Mouse (Mus musculus) limb, embryonic 13.5 days (tissue): ENCODE measurements around the gene Sgms1. TPM values are rescaled to one million over a fixed set of nuclear protein-coding genes. Genes with fewer than 3 reads are reported as not detected.
A peak's percentile ranks its signal among the peaks of the same experiment; 100 is the strongest.

Experiments
- ATAC-seq: fragments of 200-750 bp; cut with Nextera tagmentation; 2 replicates; pipeline ENCODE4 v1.8.0; 2017; ENCODE audit warnings: low read depth, moderate number of reproducible peaks, moderate TSS enrichment; ENCODE audit not compliant: low FRiP score
- H3K27ac ChIP-seq: fragments of 300-500 bp; sonication (generic); 2 replicates; pipeline ENCODE4 v1.5.1; 2015; ENCODE audit warnings: inconsistent platforms, mild to moderate bottlenecking, moderate library complexity
- H3K27me3 ChIP-seq: fragments of 300-500 bp; sonication (generic); 2 replicates; pipeline ENCODE4 v1.6.1; 2015; ENCODE audit warnings: mild to moderate bottlenecking, inconsistent platforms
- H3K36me3 ChIP-seq: fragments of 300-500 bp; sonication (generic); 2 replicates; pipeline ENCODE4 v1.6.1; 2015; ENCODE audit warnings: inconsistent platforms, mild to moderate bottlenecking, moderate library complexity
- H3K4me1 ChIP-seq: fragments of 300-500 bp; sonication (generic); 2 replicates; pipeline ENCODE4 v1.6.1; 2015; ENCODE audit warnings: inconsistent platforms
- H3K4me2 ChIP-seq: fragments of 300-500 bp; sonication (generic); replicated peaks from 2 replicates; pipeline ENCODE4 v1.6.1; 2015; ENCODE audit warnings: inconsistent platforms, mild to moderate bottlenecking, moderate library complexity
- H3K4me3 ChIP-seq: fragments of 300-500 bp; sonication (generic); 2 replicates; pipeline ENCODE4 v1.5.1; 2015; ENCODE audit warnings: moderate library complexity, mild to moderate bottlenecking, inconsistent platforms
- H3K9ac ChIP-seq: fragments of 300-500 bp; sonication (generic); 2 replicates; pipeline ENCODE4 v1.6.1; 2015; ENCODE audit warnings: mild to moderate bottlenecking, inconsistent platforms
- H3K9me3 ChIP-seq: fragments of 300-500 bp; sonication (generic); 2 replicates; pipeline ENCODE4 v1.6.1; 2016; ENCODE audit warnings: inconsistent platforms
- WGBS: fragments of 180-500 bp; shearing (Covaris S2); methylation state at CpG from one replicate; pipeline ENCODE4 v1.1.7; 2015; 5-methylcytosine and 5-hydroxymethylcytosine counted together
- polyA plus RNA-seq: library from polyadenylated mRNA; unstranded; fragments of >200 nt; fragmentation: Nextera tagmentation; extraction: Ambion mirVana; gene quantifications from 2 replicates; pipeline ENCODE4 v1.2.1, GENCODE M21; 2015

Sgms1 gene
- polyA plus RNA-seq, 1 experiment from 2014 or later: 31.2 TPM

- Histone ChIP-seq H3K4me2 (no peak overlapping the region), H3K9me3 (no peaks in the 10 kb centered on the region), H3K9ac (no peak overlapping the region), H3K27me3 (no peaks in the 10 kb centered on the region), H3K27ac (no peak overlapping the region), H3K4me3 (no peak overlapping the region), H3K36me3 (peaks cover 8% of the 10 kb centered on the region), H3K4me1 (no peaks in the 10 kb centered on the region)
- WGBS: 92% methylated on average over 11 of the region's 11 CpGs
- no peak for ATAC-seq
These were observed 167.4 kb downstream of the Sgms1 start for GRCm38 (mm10) chr19:32222083-32222482.

GRCm38 (mm10) chr19:32220991-32221390, 168.5 kb downstream of the Sgms1 start:
- Histone ChIP-seq H3K27ac (no peak overlapping the region), H3K9ac (no peak overlapping the region), H3K4me2 (no peak overlapping the region), H3K4me3 (no peak overlapping the region), H3K36me3 (peaks cover 8% of the 10 kb centered on the region), H3K4me1 (no peaks in the 10 kb centered on the region), H3K9me3 (no peaks in the 10 kb centered on the region), H3K27me3 (no peaks in the 10 kb centered on the region)
- ATAC-seq: no peak
- WGBS: 74% methylated on average over 2 of the region's 2 CpGs

GRCm38 (mm10) chr19:32216710-32217109, 172.8 kb downstream of the Sgms1 start:
- no peak overlapping the region for H3K4me3 ChIP-seq
- no peak overlapping the region for H3K4me2 ChIP-seq
- H3K27me3 ChIP-seq: no peaks in the 10 kb centered on the region
- 0 out of 2 replicates have a peak, but pooled peaks cover under 1% of the 10 kb centered on the region for H3K36me3 ChIP-seq
- H3K9me3 ChIP-seq: no peaks in the 10 kb centered on the region
- H3K4me1 ChIP-seq: no peaks in the 10 kb centered on the region
- H3K9ac ChIP-seq: no peak overlapping the region
- WGBS: 87% methylated on average over 2 of the region's 2 CpGs
- H3K27ac ChIP-seq: no peak overlapping the region
- ATAC-seq: no peak

DNA sequence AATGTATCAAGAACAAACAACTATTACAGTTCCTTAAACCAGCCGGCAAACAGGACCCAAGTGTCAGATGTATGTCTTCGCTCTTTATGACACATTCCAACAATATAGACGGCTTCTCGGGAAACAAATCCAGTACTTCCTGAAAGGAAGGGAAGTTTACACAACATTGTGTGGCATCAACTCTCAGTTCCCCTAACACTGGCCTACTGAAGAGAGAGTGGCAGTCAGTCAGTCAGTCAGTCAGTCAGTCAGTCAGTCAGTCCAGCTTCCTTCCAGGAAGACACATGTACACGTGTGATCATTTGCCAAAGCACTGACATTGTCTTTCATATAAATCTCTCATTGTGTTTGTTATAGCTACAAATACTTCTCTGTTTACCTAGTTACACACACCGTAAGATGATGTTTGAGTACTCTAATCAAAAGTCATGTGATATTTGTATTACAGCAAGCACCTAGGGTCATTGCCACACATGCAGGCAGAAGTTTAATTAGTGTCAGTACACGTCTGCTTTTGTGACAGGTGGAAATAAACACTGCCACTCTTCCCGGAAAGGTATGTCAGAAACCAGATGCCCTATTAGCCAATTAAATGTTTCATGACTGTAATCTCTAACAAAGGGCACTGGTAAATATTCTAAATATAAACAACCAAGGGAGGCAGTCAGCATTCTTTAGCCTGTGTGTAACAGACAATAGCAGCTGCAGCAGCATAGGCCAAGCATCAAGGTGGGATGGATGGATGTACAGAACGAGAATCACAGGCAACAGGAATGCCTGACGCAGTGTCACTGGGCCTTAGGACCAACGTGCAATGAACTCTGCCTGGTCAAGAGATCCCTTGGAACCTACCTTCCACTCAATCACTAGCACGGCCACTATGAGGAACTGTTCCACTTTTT, 174.4 kb downstream of the Sgms1 start:
- H3K4me2 ChIP-seq: no peak overlapping the region
- no peaks in the 10 kb centered on the region for H3K36me3 ChIP-seq
- peaks cover 6% of the 10 kb centered on the region for H3K4me1 ChIP-seq
- H3K27ac ChIP-seq: no peak overlapping the region
- no peaks in the 10 kb centered on the region for H3K9me3 ChIP-seq
- 71% methylated on average over 12 of the region's 12 CpGs for WGBS
- ATAC-seq: no peak
- no peak overlapping the region for H3K9ac ChIP-seq
- no peak overlapping the region for H3K4me3 ChIP-seq
- H3K27me3 ChIP-seq: no peaks in the 10 kb centered on the region

- Histone ChIP-seq H3K4me3 (no peak overlapping the region), H3K4me2 (no peak overlapping the region), H3K9ac (no peak overlapping the region), H3K27me3 (no peaks in the 10 kb centered on the region), H3K9me3 (no peaks in the 10 kb centered on the region), H3K36me3 (no peaks in the 10 kb centered on the region), H3K27ac (no peak overlapping the region), H3K4me1 (peaks cover 12% of the 10 kb centered on the region)
- WGBS: 80% methylated on average over 3 of the region's 3 CpGs
- ATAC-seq: no peak
These were observed 175.9 kb downstream of the Sgms1 start for GRCm38 (mm10) chr19:32213577-32213976.

DNA sequence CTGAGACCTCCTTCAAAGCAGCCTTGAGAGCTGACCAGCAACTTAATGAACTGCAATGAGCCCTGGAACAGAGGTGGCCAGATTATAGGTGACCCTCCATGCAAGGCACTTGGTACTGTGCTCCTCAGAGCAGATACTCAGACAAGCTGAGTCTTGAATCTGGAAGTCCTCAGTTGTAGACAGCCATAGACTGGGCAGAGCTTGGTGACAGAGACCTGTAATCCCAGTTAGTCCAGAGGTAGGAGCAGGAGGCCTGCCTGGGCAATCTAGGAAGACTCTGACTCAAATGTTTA, 178.3 kb downstream of the Sgms1 start:
- Histone ChIP-seq H3K27me3 (no peaks in the 10 kb centered on the region), H3K9me3 (no peaks in the 10 kb centered on the region), H3K9ac (peak overlapping the region; percentile 48), H3K4me3 (peak overlapping the region; percentile 58), H3K27ac (peak overlapping the region; percentile 83), H3K36me3 (no peaks in the 10 kb centered on the region), H3K4me1 (peaks cover 12% of the 10 kb centered on the region), H3K4me2 (peak overlapping the region; percentile 86)
- peak; percentile 60 for ATAC-seq

- ATAC-seq: peak; percentile 99
- Histone ChIP-seq H3K4me3 (peak overlapping the region; percentile 58), H3K27ac (peak overlapping the region; percentile 83), H3K4me1 (peaks cover 12% of the 10 kb centered on the region), H3K9ac (peak overlapping the region; percentile 68), H3K36me3 (no peaks in the 10 kb centered on the region), H3K4me2 (peak overlapping the region; percentile 86), H3K9me3 (no peaks in the 10 kb centered on the region), H3K27me3 (no peaks in the 10 kb centered on the region)
- WGBS: 1% methylated on average over 34 of the region's 34 CpGs
These were observed 178.8 kb downstream of the Sgms1 start for GRCm38 (mm10) chr19:32210450-32211292.

DNA sequence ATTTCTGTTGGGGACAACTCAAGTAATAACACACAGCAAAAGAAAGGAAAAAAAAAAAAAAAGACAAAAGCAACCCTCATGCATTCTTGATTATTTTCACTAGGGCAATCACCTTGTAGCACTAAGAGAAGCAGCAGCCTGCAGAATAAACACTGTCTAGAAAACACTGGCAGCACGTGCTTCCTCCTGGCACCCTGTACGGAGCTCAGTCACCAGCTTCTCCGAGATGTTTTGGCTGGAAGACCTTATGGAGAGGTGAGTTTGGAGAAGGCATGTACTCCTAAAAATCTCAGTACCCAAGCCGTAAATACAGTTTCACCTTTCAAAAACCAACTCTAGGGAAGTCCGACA, 179.4 kb downstream of the Sgms1 start:
- Histone ChIP-seq H3K9ac (peak overlapping the region; percentile 68), H3K4me1 (peaks cover 12% of the 10 kb centered on the region)
- ATAC-seq: 0 out of 2 replicates have a peak, but pooled peaks have one; percentile 17

GRCm38 (mm10) chr19:32202131-32203114, 187.1 kb downstream of the Sgms1 start:
- H3K9ac ChIP-seq: no peak overlapping the region
- no peak overlapping the region for H3K4me3 ChIP-seq
- no peak overlapping the region for H3K27ac ChIP-seq
- no peaks in the 10 kb centered on the region for H3K9me3 ChIP-seq
- no peaks in the 10 kb centered on the region for H3K4me1 ChIP-seq
- no peak for ATAC-seq
- no peak overlapping the region for H3K4me2 ChIP-seq
- no peaks in the 10 kb centered on the region for H3K36me3 ChIP-seq
- WGBS: 70% methylated on average over 12 of the region's 12 CpGs
- H3K27me3 ChIP-seq: no peaks in the 10 kb centered on the region

More for the DNA sequence above, 179.4 kb downstream of the Sgms1 start:
- H3K27me3 ChIP-seq: no peaks in the 10 kb centered on the region
- H3K27ac ChIP-seq: peak overlapping the region; percentile 83
- no peaks in the 10 kb centered on the region for H3K9me3 ChIP-seq
- peak overlapping the region; percentile 86 for H3K4me2 ChIP-seq
- no peaks in the 10 kb centered on the region for H3K36me3 ChIP-seq
- 9% methylated on average over 5 of the region's 5 CpGs for WGBS
- H3K4me3 ChIP-seq: peak overlapping the region; percentile 58

GRCm38 (mm10) chr19:32199861-32200574, 189.5 kb downstream of the Sgms1 start:
- ATAC-seq: no peak
- Histone ChIP-seq H3K4me2 (no peak overlapping the region), H3K36me3 (no peaks in the 10 kb centered on the region), H3K4me1 (peaks cover 4% of the 10 kb centered on the region; the same call in 1 of the 2 replicates), H3K27ac (no peak overlapping the region), H3K9me3 (no peaks in the 10 kb centered on the region), H3K9ac (no peak overlapping the region), H3K27me3 (no peaks in the 10 kb centered on the region), H3K4me3 (no peak overlapping the region)
- WGBS: 89% methylated on average over 4 of the region's 4 CpGs

DNA sequence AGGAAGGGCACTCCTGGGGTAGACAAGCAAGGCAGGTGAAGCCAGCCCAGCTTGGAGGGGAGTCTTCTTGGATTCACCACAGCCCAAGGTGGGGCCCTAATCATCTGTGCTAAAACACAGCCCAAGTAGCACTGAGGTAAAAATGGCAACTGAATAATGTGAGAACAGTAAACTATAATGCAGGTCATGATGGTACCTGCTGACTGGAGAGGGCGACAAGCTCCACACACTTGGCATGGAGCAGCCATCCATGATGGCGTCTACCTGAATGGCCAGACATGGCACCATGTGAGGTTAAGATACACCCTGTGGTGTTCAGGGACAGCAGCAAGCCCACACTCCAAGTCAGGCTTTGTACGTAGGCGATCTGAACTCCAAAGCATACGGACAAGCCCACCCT, 190.4 kb downstream of the Sgms1 start:
- Histone ChIP-seq H3K4me3 (no peak overlapping the region), H3K36me3 (no peaks in the 10 kb centered on the region), H3K4me1 (peaks cover 4% of the 10 kb centered on the region; the same call in 1 of the 2 replicates), H3K9ac (no peak overlapping the region), H3K9me3 (no peaks in the 10 kb centered on the region), H3K4me2 (no peak overlapping the region), H3K27ac (no peak overlapping the region), H3K27me3 (no peaks in the 10 kb centered on the region)
- ATAC-seq: no peak
- WGBS: 97% methylated on average over 5 of the region's 5 CpGs
